Mouse (Mus musculus): Measurements from ENCODE around the gene Slc9a3r1.

GRCm38 (mm10) chr11:115202756-115203155 lies 39.6 kb downstream of the Slc9a3r1 start:
- TF ChIP-seq CTCF (IDR thresholded peaks at IDR 0.05), result no peak
- TF ChIP-seq EP300 (IDR thresholded peaks at IDR 0.05), result no peak

Data from lung, postnatal 0 days (tissue).